Mouse (Mus musculus) midbrain, embryonic 15.5 days (tissue): ENCODE data around the gene Mitf. TPM values are rescaled to one million over a fixed set of nuclear protein-coding genes. Genes with fewer than 3 reads are reported as not detected.
A peak's percentile ranks its signal among the peaks of the same experiment; 100 is the strongest.

Experiments used
- ATAC-seq: fragments of 200-750 bp; cut with Nextera tagmentation; replicated peaks from 2 replicates; pipeline ENCODE4 v1.8.0; 2017; ENCODE audit warnings: moderate TSS enrichment
- H3K27ac ChIP-seq: fragments of 300-500 bp; sonication (generic); 2 replicates; pipeline ENCODE4 v1.5.1; 2015; ENCODE audit warnings: mild to moderate bottlenecking, inconsistent platforms
- H3K27me3 ChIP-seq: fragments of 300-500 bp; sonication (generic); replicated peaks from 2 replicates; pipeline ENCODE4 v1.6.1; 2015; ENCODE audit warnings: inconsistent platforms
- H3K36me3 ChIP-seq: fragments of 300-500 bp; sonication (generic); replicated peaks from 2 replicates; pipeline ENCODE4 v1.6.1; 2015; ENCODE audit warnings: inconsistent platforms
- H3K4me1 ChIP-seq: fragments of 300-500 bp; sonication (generic); 2 replicates; pipeline ENCODE4 v1.6.1; 2015; ENCODE audit warnings: inconsistent platforms
- H3K4me2 ChIP-seq: fragments of 300-500 bp; sonication (generic); 2 replicates; pipeline ENCODE4 v1.6.1; 2015; ENCODE audit warnings: inconsistent platforms, mild to moderate bottlenecking, moderate library complexity
- H3K4me3 ChIP-seq: fragments of 300-500 bp; sonication (generic); 2 replicates; pipeline ENCODE4 v1.5.1; 2015; ENCODE audit warnings: mild to moderate bottlenecking, inconsistent platforms
- H3K9ac ChIP-seq: fragments of 300-500 bp; sonication (generic); 2 replicates; pipeline ENCODE4 v1.6.1; 2015; ENCODE audit warnings: mild to moderate bottlenecking, inconsistent platforms
- H3K9me3 ChIP-seq: fragments of 300-500 bp; sonication (generic); 2 replicates; pipeline ENCODE4 v1.6.1; 2016; ENCODE audit warnings: inconsistent platforms
- WGBS: fragments of 180-500 bp; shearing (Covaris S2); methylation state at CpG from one replicate; pipeline ENCODE4 v1.1.7; 2015; ENCODE audit warnings: mixed read lengths; 5-methylcytosine and 5-hydroxymethylcytosine counted together
- polyA plus RNA-seq: library from polyadenylated mRNA; unstranded; fragments of >200 nt; fragmentation: Nextera tagmentation; extraction: Ambion mirVana; gene quantifications from 2 replicates; pipeline ENCODE4 v1.2.1, GENCODE M21; 2015

Mitf gene
- 0.56 and 1.1 TPM in 2 replicates for polyA plus RNA-seq

GRCm38 (mm10) chr6:97806781-97807743, at the start of gene Mitf:
Gene Mitf, plus strand, starts transcription at chr6:97807052.
- peak within 1 kb of the TSS; percentile 46 for H3K9ac ChIP-seq
- peak within 1 kb of the TSS; percentile 94 for H3K4me3 ChIP-seq
- H3K4me2 ChIP-seq, result peak within 1 kb of the TSS; percentile 99
- WGBS, result under 1% methylated on average over 51 of the region's 51 CpGs
- no peak within 1 kb of the TSS for H3K27ac ChIP-seq
- ATAC-seq, result peak; percentile 100
- H3K4me1 ChIP-seq, result peaks cover 5% of the 10 kb centered on the region
- no peaks in the 10 kb centered on the region for H3K36me3 ChIP-seq
- H3K9me3 ChIP-seq, result no peaks in the 10 kb centered on the region
- 0 out of 2 replicates have a peak, but pooled peaks cover 10% of the 10 kb centered on the region for H3K27me3 ChIP-seq

GRCm38 (mm10) chr6:97757361-97757760, 49.5 kb upstream of the Mitf start:
- no peaks in the 10 kb centered on the region for H3K4me1 ChIP-seq
- no peak overlapping the region for H3K4me3 ChIP-seq
- no peaks in the 10 kb centered on the region for H3K9me3 ChIP-seq
- H3K9ac ChIP-seq, result no peak overlapping the region
- H3K36me3 ChIP-seq, result no peaks in the 10 kb centered on the region
- no peak for ATAC-seq
- no peaks in the 10 kb centered on the region for H3K27me3 ChIP-seq
- H3K4me2 ChIP-seq, result no peak overlapping the region
- WGBS, result 84% methylated on average over 2 of the region's 2 CpGs
- no peak overlapping the region for H3K27ac ChIP-seq

- Histone ChIP-seq H3K36me3 (no peaks in the 10 kb centered on the region), H3K4me1 (no peaks in the 10 kb centered on the region), H3K9ac (no peak overlapping the region), H3K4me3 (no peak overlapping the region), H3K27me3 (no peaks in the 10 kb centered on the region), H3K27ac (no peak overlapping the region), H3K4me2 (no peak overlapping the region), H3K9me3 (no peaks in the 10 kb centered on the region)
- no peak for ATAC-seq
- 64% methylated on average over 4 of the region's 4 CpGs for WGBS
Observed at GRCm38 (mm10) chr6:97758884-97759283, 48.0 kb upstream of the Mitf start.

GRCm38 (mm10) chr6:97759301-97759700, 47.6 kb upstream of the Mitf start:
- 22% methylated on average over 4 of the region's 4 CpGs for WGBS
- H3K4me2 ChIP-seq, result no peak overlapping the region
- ATAC-seq, result no peak

GRCm38 (mm10) chr6:97761326-97761725, 45.5 kb upstream of the Mitf start:
- Histone ChIP-seq H3K4me2 (no peak overlapping the region), H3K9ac (no peak overlapping the region), H3K27me3 (no peaks in the 10 kb centered on the region), H3K9me3 (no peaks in the 10 kb centered on the region), H3K4me1 (no peaks in the 10 kb centered on the region), H3K4me3 (no peak overlapping the region), H3K36me3 (no peaks in the 10 kb centered on the region), H3K27ac (no peak overlapping the region)
- no peak for ATAC-seq
- 7% methylated on average over 4 of the region's 4 CpGs for WGBS

More at GRCm38 (mm10) chr6:97759301-97759700, 47.6 kb upstream of the Mitf start:
- no peaks in the 10 kb centered on the region for H3K36me3 ChIP-seq
- no peak overlapping the region for H3K9ac ChIP-seq
- no peaks in the 10 kb centered on the region for H3K9me3 ChIP-seq
- H3K27me3 ChIP-seq, result no peaks in the 10 kb centered on the region
- H3K4me1 ChIP-seq, result no peaks in the 10 kb centered on the region
- H3K27ac ChIP-seq, result no peak overlapping the region
- H3K4me3 ChIP-seq, result no peak overlapping the region

- H3K4me2 ChIP-seq, result no peak overlapping the region
- WGBS, result 61% methylated on average over 3 of the region's 3 CpGs
Observed at GRCm38 (mm10) chr6:97763970-97764369, 42.9 kb upstream of the Mitf start.

GRCm38 (mm10) chr6:97767836-97768235, 39.0 kb upstream of the Mitf start:
- Histone ChIP-seq H3K9me3 (no peaks in the 10 kb centered on the region), H3K4me3 (no peak overlapping the region), H3K27me3 (no peaks in the 10 kb centered on the region), H3K27ac (no peak overlapping the region), H3K9ac (no peak overlapping the region), H3K4me1 (no peaks in the 10 kb centered on the region), H3K36me3 (no peaks in the 10 kb centered on the region), H3K4me2 (no peak overlapping the region)
- no peak for ATAC-seq
- 79% methylated on average over 2 of the region's 2 CpGs for WGBS

More at GRCm38 (mm10) chr6:97763970-97764369, 42.9 kb upstream of the Mitf start:
- Histone ChIP-seq H3K9me3 (no peaks in the 10 kb centered on the region), H3K4me1 (no peaks in the 10 kb centered on the region), H3K36me3 (no peaks in the 10 kb centered on the region), H3K27me3 (no peaks in the 10 kb centered on the region), H3K4me3 (no peak overlapping the region), H3K27ac (no peak overlapping the region), H3K9ac (no peak overlapping the region)
- ATAC-seq, result no peak

- 88% methylated on average over 7 of the region's 7 CpGs for WGBS
- H3K27me3 ChIP-seq, result no peaks in the 10 kb centered on the region
Observed at GRCm38 (mm10) chr6:97769549-97769948, 37.3 kb upstream of the Mitf start.

GRCm38 (mm10) chr6:97781316-97781715, 25.5 kb upstream of the Mitf start:
- Histone ChIP-seq H3K4me2 (no peak overlapping the region), H3K36me3 (no peaks in the 10 kb centered on the region), H3K27ac (no peak overlapping the region), H3K9ac (no peak overlapping the region), H3K4me1 (no peaks in the 10 kb centered on the region), H3K4me3 (no peak overlapping the region), H3K27me3 (no peaks in the 10 kb centered on the region), H3K9me3 (no peaks in the 10 kb centered on the region)
- 94% methylated on average over 5 of the region's 5 CpGs for WGBS
- ATAC-seq, result no peak

More at GRCm38 (mm10) chr6:97769549-97769948, 37.3 kb upstream of the Mitf start:
- Histone ChIP-seq H3K4me2 (no peak overlapping the region), H3K4me3 (no peak overlapping the region), H3K9ac (no peak overlapping the region), H3K4me1 (no peaks in the 10 kb centered on the region), H3K36me3 (no peaks in the 10 kb centered on the region), H3K27ac (no peak overlapping the region), H3K9me3 (no peaks in the 10 kb centered on the region)
- ATAC-seq, result no peak

- WGBS, result 72% methylated on average over 6 of the region's 6 CpGs
- no peak overlapping the region for H3K4me3 ChIP-seq
- H3K4me1 ChIP-seq, result no peaks in the 10 kb centered on the region
- H3K9me3 ChIP-seq, result no peaks in the 10 kb centered on the region
- H3K27me3 ChIP-seq, result no peaks in the 10 kb centered on the region
- H3K36me3 ChIP-seq, result no peaks in the 10 kb centered on the region
- H3K9ac ChIP-seq, result no peak overlapping the region
- no peak overlapping the region for H3K4me2 ChIP-seq
- H3K27ac ChIP-seq, result no peak overlapping the region
- no peak for ATAC-seq
Observed at GRCm38 (mm10) chr6:97782291-97782690, 24.6 kb upstream of the Mitf start.

GRCm38 (mm10) chr6:97786871-97787270, 20.0 kb upstream of the Mitf start:
- no peaks in the 10 kb centered on the region for H3K9me3 ChIP-seq
- ATAC-seq, result no peak
- no peak overlapping the region for H3K27ac ChIP-seq
- no peak overlapping the region for H3K4me2 ChIP-seq
- no peaks in the 10 kb centered on the region for H3K36me3 ChIP-seq
- 85% methylated on average over 4 of the region's 4 CpGs for WGBS
- H3K4me1 ChIP-seq, result no peaks in the 10 kb centered on the region
- no peaks in the 10 kb centered on the region for H3K27me3 ChIP-seq
- H3K4me3 ChIP-seq, result no peak overlapping the region
- H3K9ac ChIP-seq, result no peak overlapping the region

GRCm38 (mm10) chr6:97788361-97788974, 18.4 kb upstream of the Mitf start:
- ATAC-seq, result no peak
- Histone ChIP-seq H3K36me3 (no peaks in the 10 kb centered on the region), H3K4me1 (no peaks in the 10 kb centered on the region), H3K27me3 (no peaks in the 10 kb centered on the region), H3K9ac (no peak overlapping the region), H3K4me2 (no peak overlapping the region), H3K9me3 (no peaks in the 10 kb centered on the region), H3K27ac (no peak overlapping the region), H3K4me3 (no peak overlapping the region)
- 84% methylated on average over 9 of the region's 9 CpGs for WGBS
